Mouse (Mus musculus) testis, adult 2 months (tissue): ENCODE data around the gene Lig3. TPM values are rescaled to one million over a fixed set of nuclear protein-coding genes. Genes with fewer than 3 reads are reported as not detected.

Source experiments
- H3K27ac ChIP-seq: fragments of 200-500 bp; 2 replicates; pipeline ENCODE4 v1.5.1; 2012; ENCODE audit warnings: low read depth, low read length; ENCODE audit not compliant: control insufficient read depth, insufficient read depth
- H3K27me3 ChIP-seq: fragments of 200-500 bp; 2 replicates; pipeline ENCODE4 v1.6.1; 2012; ENCODE audit warnings: mild to moderate bottlenecking, low read length, moderate library complexity; ENCODE audit not compliant: control insufficient read depth, insufficient read depth
- H3K36me3 ChIP-seq: fragments of 200-500 bp; 2 replicates; pipeline ENCODE4 v1.6.1; 2012; ENCODE audit warnings: mild to moderate bottlenecking, low read length; ENCODE audit not compliant: control insufficient read depth, insufficient read depth
- H3K4me1 ChIP-seq: fragments of 200-500 bp; 2 replicates; pipeline ENCODE4 v1.6.1; 2012; ENCODE audit warnings: low read length; ENCODE audit not compliant: control insufficient read depth, insufficient read depth
- H3K4me3 ChIP-seq: fragments of 200-500 bp; 2 replicates; pipeline ENCODE4 v1.5.1; 2012; ENCODE audit warnings: low read depth, mild to moderate bottlenecking, low read length, moderate library complexity, mixed read lengths; ENCODE audit not compliant: control insufficient read depth
- CTCF ChIP-seq: fragments of 200-500 bp; IDR thresholded peaks from 2 replicates; pipeline ENCODE4 v1.5.1; 2012; ENCODE audit warnings: low read depth, mild to moderate bottlenecking, inconsistent platforms, low read length, moderate library complexity; ENCODE audit not compliant: control insufficient read depth, insufficient read depth, insufficient replicate concordance
- POLR2A ChIP-seq: fragments of 200-500 bp; IDR thresholded peaks from 2 replicates; pipeline ENCODE4 v1.6.1; 2012; ENCODE audit warnings: low read depth, mild to moderate bottlenecking, inconsistent platforms, low read length, moderate library complexity; ENCODE audit not compliant: control insufficient read depth
- polyA plus RNA-seq: library from polyadenylated mRNA; depleted of rRNA; stranded (reverse); fragments of >200 nt; gene quantifications from 2 replicates; pipeline ENCODE4 v1.2.3, GENCODE M21; 2012

Gene Lig3
- polyA plus RNA-seq, 1 experiment = 107 TPM

DNA sequence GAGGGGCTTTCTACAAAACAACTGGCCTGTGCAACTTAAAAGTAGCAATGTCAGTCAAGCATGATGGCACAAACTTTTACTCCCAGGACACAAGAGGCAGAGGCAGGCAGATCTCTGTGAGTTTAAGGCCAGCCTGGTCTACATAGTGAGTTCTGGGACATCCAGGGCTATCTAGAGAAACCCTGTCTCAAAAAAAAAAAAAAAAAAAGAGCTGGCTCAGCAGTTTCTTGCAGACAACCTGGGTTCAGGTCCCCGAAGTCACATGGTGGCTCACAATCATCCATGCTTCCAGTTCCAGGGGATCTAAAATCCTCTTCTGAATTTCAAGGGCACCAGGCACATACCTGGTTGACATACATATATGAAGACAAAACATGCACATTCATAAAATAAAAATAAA is 25.0 kb upstream of the Lig3 start:
- TF ChIP-seq POLR2A = no peak
- no peak for TF ChIP-seq CTCF
- no peak overlapping the region for H3K27ac ChIP-seq

DNA sequence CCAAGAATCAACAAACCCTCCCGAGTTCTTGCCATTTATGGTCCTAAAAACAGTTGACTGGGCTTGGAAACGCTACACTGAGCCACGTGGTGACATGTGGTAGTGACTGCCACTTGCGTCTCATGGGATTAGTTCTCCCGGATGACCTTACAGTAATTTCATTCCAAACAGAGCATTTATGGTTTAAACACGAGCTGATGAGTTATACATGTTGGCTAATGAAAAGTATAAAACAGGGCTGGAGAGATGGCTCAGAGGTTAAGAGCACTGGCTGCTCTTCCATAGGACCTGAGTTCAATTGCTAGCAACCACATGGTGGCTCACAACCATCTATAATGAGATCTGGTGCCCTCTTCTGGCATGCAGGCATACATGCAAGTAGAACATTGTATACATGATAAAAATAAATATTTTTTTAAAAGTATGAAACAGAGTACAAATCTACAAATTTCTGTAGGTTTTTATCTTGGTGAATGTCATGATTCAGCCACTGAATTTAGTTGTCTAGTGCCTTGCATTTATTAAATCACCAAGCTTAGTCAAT is 18.6 kb upstream of the Lig3 start:
- no peaks in the 10 kb centered on the region for H3K36me3 ChIP-seq
- H3K27ac ChIP-seq = no peak overlapping the region
- peaks cover 8% of the 10 kb centered on the region for H3K4me1 ChIP-seq
- no peaks in the 10 kb centered on the region for H3K27me3 ChIP-seq
- TF ChIP-seq CTCF (no peak), POLR2A (no peak)
- H3K4me3 ChIP-seq = peak overlapping the region; percentile 3; the same call in 1 of the 2 replicates

More for the DNA sequence above, 25.0 kb upstream of the Lig3 start:
- Histone ChIP-seq H3K27me3 (no peaks in the 10 kb centered on the region), H3K36me3 (no peaks in the 10 kb centered on the region; the same call in 1 of the 2 replicates), H3K4me3 (no peak overlapping the region), H3K4me1 (no peaks in the 10 kb centered on the region)

DNA sequence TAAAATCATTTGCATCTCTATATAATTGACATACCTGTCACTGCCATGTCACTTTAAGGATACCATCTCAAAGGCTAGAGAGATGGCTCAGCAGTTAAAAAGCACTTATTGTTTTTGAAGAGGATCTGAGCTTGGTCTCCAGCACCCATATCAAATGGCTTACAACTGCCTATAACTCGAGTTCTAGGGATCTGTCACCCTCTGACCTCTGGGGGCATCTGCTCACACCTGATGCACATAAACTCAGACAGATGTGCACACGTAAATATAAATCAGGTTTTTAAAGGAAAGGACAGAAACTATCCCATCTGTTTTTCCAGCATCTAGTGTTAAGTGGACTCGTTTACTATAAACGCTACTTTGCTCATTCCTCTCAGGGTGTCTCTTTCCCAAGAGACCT is 17.6 kb upstream of the Lig3 start:
- H3K4me3 ChIP-seq = peak overlapping the region; percentile 98; the same call in 1 of the 2 replicates
- H3K4me1 ChIP-seq = peaks cover 8% of the 10 kb centered on the region
- H3K27me3 ChIP-seq = no peaks in the 10 kb centered on the region
- H3K27ac ChIP-seq = peak overlapping the region; percentile 97
- TF ChIP-seq CTCF (no peak), POLR2A (no peak)
- no peaks in the 10 kb centered on the region for H3K36me3 ChIP-seq

DNA sequence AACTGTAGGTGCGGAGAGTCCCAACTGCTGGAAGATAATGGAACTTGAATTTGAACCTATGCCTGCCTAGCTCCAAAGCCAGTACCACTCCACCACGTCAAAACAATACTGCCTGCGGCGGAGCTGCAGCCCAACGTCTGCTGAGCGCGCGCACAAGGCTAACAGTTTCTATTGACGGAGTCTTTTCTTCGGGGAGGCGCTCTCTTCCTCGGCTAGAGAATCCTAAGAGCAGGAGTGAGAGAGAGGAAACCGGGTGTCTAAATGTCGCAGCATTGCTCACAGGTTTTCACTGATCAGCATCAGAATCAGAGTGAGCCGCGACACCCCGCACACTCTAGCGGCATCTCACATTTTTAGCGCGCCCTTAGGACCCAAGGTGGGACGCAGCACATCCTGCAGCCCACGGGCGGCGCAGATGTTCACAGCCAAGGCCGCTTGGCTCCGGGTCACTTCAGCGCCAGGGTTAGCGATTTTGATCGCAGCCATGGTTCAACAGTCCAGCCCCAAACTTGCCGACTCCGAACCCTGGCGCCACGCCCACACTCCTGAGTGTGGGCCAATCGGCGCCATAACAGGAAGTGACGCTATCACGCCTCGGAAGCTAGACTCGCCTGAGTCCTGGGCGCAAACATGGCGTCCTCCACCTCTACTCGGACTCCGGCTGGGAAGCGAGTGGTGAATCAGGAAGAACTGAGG is 17.0 kb upstream of the Lig3 start, which contains the start of the genes Cct6b and Zfp830:
Gene Cct6b, minus strand, starts transcription at position 580 of the 696 bp plus-strand sequence.
Gene Zfp830, plus strand, starts transcription at position 604 of the 696 bp plus-strand sequence.
- TF ChIP-seq POLR2A = peak; percentile 99
- TF ChIP-seq CTCF = peak; percentile 21; the same call in 1 of the 2 replicates
- H3K27ac ChIP-seq = peak within 1 kb of the TSS; percentile 97
- peaks cover 8% of the 10 kb centered on the region for H3K4me1 ChIP-seq
- no peaks in the 10 kb centered on the region for H3K36me3 ChIP-seq
- no peaks in the 10 kb centered on the region for H3K27me3 ChIP-seq
- peak within 1 kb of the TSS; percentile 98 for H3K4me3 ChIP-seq

DNA sequence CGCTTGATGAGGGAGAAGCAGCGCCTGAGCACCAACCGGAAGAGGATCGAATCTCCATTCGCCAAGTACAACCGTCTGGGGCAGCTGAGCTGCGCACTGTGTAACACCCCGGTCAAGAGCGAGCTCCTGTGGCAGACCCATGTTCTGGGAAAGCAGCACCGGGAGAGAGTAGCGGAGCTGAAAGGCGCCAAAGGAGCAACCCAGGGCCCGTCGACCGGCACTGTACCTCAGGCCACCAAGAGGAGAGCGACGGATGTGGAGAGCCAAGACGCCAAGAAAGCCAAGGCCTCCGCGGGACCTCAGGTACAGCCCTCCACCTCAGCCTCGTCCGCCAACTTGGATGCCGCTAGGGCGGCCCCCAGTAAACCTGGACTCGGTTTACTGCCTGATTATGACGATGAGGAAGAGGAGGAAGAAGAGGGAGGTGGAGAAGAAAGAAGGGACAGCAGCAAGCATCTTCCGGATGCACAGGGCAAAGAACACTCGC is 16.4 kb upstream of the Lig3 start:
- Histone ChIP-seq H3K4me3 (peak overlapping the region; percentile 98), H3K27me3 (no peaks in the 10 kb centered on the region), H3K4me1 (peaks cover 8% of the 10 kb centered on the region), H3K27ac (peak overlapping the region; percentile 97), H3K36me3 (no peaks in the 10 kb centered on the region)
- TF ChIP-seq CTCF = no peak
- no peak for TF ChIP-seq POLR2A

DNA sequence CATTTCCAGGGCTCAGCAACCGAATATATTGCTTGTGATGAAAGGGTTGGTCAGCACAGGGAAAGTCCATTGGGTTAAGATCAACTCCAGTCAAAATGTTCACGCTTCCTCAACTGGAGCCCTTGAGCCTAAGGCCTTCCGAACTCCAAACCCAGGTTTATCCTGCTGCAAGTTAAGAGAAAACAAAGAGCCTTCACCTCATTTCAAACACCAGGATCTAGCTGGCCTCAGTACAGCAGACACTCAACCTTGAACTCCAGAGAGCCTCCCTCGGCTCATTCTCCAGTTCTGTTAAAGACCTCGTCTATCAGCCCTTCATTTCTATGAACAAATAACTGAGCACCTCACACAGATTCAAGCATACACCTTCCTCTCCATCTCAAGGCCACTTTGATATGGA is 774 bp upstream of the Lig3 start:
- peak overlapping the region; percentile 97 for H3K27ac ChIP-seq
- TF ChIP-seq CTCF = no peak
- TF ChIP-seq POLR2A = no peak
- H3K4me1 ChIP-seq = peaks cover 6% of the 10 kb centered on the region
- H3K27me3 ChIP-seq = no peaks in the 10 kb centered on the region
- peaks cover 2% of the 10 kb centered on the region for H3K36me3 ChIP-seq
- H3K4me3 ChIP-seq = peak overlapping the region; percentile 91

DNA sequence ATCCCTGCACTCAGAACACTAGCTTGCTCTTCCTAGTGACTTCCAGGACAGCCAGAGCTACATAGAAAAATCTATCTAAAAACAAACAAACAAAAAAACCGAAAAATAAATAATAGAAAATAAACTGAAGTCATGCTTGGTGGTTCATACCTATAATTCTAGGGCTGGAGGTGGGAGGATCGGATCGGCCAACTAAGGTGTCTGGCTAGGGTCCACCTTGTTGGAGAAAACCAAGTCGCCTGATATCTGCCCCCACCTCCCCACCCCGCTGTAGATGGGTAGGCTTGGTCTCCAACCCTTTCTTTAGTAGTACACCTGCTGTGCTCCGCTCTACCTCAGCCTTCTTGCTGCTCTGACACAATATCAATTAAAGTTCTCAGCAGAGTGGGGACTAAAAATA is 1.3 kb downstream of the Lig3 start:
- TF ChIP-seq CTCF = no peak
- TF ChIP-seq POLR2A = no peak
- Histone ChIP-seq H3K27ac (peak overlapping the region; percentile 97), H3K36me3 (peaks cover 2% of the 10 kb centered on the region)

DNA sequence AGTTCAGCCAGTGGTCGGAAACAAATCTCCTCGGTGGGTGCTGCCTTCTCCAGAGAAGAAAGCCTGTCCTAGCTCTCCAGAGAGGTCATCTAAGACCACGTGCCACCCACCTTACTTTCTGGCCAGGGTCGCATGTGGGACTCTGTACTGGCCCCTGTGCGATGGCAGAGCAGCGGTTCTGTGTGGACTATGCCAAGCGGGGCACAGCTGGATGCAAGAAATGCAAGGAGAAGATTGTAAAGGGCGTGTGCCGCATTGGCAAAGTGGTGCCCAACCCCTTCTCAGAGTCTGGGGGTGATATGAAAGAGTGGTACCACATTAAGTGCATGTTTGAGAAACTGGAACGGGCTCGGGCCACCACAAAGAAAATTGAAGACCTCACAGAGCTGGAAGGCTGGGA is 2.5 kb downstream of the Lig3 start:
- no peak for TF ChIP-seq CTCF
- TF ChIP-seq POLR2A = no peak
- Histone ChIP-seq H3K4me3 (no peak overlapping the region), H3K27ac (no peak overlapping the region), H3K27me3 (no peaks in the 10 kb centered on the region), H3K36me3 (peaks cover 4% of the 10 kb centered on the region), H3K4me1 (peaks cover 6% of the 10 kb centered on the region)

More for the DNA sequence above, 1.3 kb downstream of the Lig3 start:
- Histone ChIP-seq H3K4me1 (peaks cover 6% of the 10 kb centered on the region), H3K27me3 (no peaks in the 10 kb centered on the region), H3K4me3 (peak overlapping the region; percentile 91)
